Mouse (Mus musculus) CD4-positive, CD25-positive, alpha-beta regulatory T cell, adult 2 months (primary cell): ENCODE results near the gene Fam47c.

ENCODE experiments used
- DNase-seq: peaks from one replicate; pipeline ENCODE4 v3.0.0-alpha.2; 2012; ENCODE audit warnings: low read depth, low spot score

The Fam47c gene

DNA sequence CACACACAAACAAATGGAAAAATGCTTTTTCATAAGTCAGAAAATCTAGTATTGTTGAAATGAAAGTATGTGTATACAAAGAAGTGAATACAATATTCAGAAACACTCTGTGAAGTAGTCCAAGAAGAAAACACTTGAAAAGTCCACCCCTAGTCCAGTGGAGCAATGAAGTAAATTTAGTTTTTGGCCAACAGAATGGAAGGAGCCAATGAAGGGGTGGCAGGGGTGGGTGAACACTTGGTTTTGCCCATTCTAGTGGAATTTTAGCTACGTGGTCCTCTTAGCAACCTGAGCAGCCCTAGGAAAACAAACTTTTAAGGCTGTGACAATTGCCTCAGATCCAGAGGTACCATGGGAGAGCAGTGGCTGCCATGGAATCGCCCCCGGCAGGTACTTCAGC is at the start of gene Fam47c:
TSS of gene Fam47c (plus strand) at position 301 of the 400 bp plus-strand sequence.
- no peak for DNase-seq

DNA sequence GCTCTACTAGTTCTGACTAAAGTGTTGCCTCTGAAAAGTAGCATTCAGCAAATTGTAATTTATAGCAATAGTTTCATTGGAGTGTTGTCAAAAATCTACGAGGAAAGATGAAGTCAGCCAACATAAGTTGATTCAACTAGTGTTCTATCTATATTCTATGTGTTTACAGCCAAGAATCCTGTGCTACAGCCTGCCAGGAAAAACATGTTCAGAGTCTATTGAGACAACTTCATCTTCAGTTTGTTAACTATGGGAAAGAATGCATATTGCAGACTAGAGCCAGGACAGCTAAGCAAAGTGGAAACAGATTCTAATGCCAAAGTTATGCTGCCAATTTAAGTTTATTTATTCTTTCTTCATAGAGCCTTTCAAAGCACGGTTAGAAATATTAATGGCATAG is 31.8 kb downstream of the Fam47c start:
- no peak for DNase-seq

DNA sequence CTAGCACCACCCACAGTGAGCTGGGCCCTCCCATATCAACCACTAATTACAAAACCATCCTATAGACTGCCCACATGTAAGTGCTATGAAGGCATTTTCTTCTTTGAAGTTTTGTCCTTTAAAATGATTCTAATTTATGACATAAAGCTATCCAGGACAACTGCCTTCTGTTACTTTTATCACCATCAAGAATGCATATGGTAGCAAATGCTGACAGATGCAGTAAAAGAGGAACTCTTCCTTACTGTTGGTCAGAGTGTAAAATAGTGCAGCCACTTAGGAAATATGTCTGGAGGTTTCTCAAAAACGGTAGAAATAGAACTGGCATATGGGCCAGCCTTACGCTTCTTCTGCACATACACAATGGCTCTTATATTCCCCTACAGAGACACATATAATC is 39.5 kb downstream of the Fam47c start:
- DNase-seq: no peak
